Mouse (Mus musculus) adipocyte (in vitro differentiated cells): Measurements from ENCODE around the gene Ppp1ca.

ENCODE experiments used
- DNase-seq: peaks from one replicate; pipeline ENCODE4 v3.0.0-alpha.2; 2016; ENCODE audit warnings: low spot score

Gene Ppp1ca

GRCm38 (mm10) chr19:4214071-4214770 is 22.4 kb downstream of the Ppp1ca start, which contains the start of the genes Clcf1 and AC109138.7:
Clcf1 (plus strand) TSS chr19:4214238.
AC109138.7 (plus strand) TSS chr19:4214357.
- peak; percentile 82 for DNase-seq

- peak; percentile 51 for DNase-seq
These were observed 23.0 kb downstream of the Ppp1ca start for GRCm38 (mm10) chr19:4214771-4215450.

- DNase-seq = peak; percentile 50
These were observed 23.6 kb downstream of the Ppp1ca start for GRCm38 (mm10) chr19:4215451-4215840.

- DNase-seq = peak; percentile 84
These were observed 24.3 kb downstream of the Ppp1ca start for GRCm38 (mm10) chr19:4216041-4216685.

GRCm38 (mm10) chr19:4217140-4217539 is 25.3 kb downstream of the Ppp1ca start:
- no peak for DNase-seq

GRCm38 (mm10) chr19:4217855-4218254 is 26.0 kb downstream of the Ppp1ca start:
- peak; percentile 50 for DNase-seq

GRCm38 (mm10) chr19:4218293-4218692 is 26.4 kb downstream of the Ppp1ca start:
- DNase-seq = no peak

- no peak for DNase-seq
These were observed 26.9 kb downstream of the Ppp1ca start for GRCm38 (mm10) chr19:4218784-4219183.

GRCm38 (mm10) chr19:4219943-4220342 is 28.1 kb downstream of the Ppp1ca start:
- no peak for DNase-seq

- no peak for DNase-seq
These were observed 28.6 kb downstream of the Ppp1ca start for GRCm38 (mm10) chr19:4220416-4220815.

- peak; percentile 74 for DNase-seq
These were observed 29.3 kb downstream of the Ppp1ca start for GRCm38 (mm10) chr19:4220957-4221743.

GRCm38 (mm10) chr19:4222165-4222564 is 30.3 kb downstream of the Ppp1ca start:
- DNase-seq = no peak

- no peak for DNase-seq
These were observed 34.9 kb downstream of the Ppp1ca start for GRCm38 (mm10) chr19:4226779-4227178.

GRCm38 (mm10) chr19:4227446-4227845 is 35.6 kb downstream of the Ppp1ca start:
- DNase-seq = no peak

GRCm38 (mm10) chr19:4227894-4228678 is 36.2 kb downstream of the Ppp1ca start:
- DNase-seq = peak; percentile 93

- no peak for DNase-seq
These were observed 37.0 kb downstream of the Ppp1ca start for GRCm38 (mm10) chr19:4228891-4229290.

- no peak for DNase-seq
These were observed 37.7 kb downstream of the Ppp1ca start for GRCm38 (mm10) chr19:4229451-4230076.

GRCm38 (mm10) chr19:4230415-4230814 is 38.5 kb downstream of the Ppp1ca start:
- DNase-seq = peak; percentile 88

GRCm38 (mm10) chr19:4231253-4232185 is 39.7 kb downstream of the Ppp1ca start, which contains the start of gene Pold4:
Pold4 (plus strand) TSS chr19:4231899.
- peak; percentile 99 for DNase-seq

- DNase-seq = peak; percentile 92
These were observed 40.3 kb downstream of the Ppp1ca start for GRCm38 (mm10) chr19:4232186-4232572.
